Mouse (Mus musculus): ENCODE measurements around the gene Pdzrn4. TPM values are rescaled to one million over a fixed set of nuclear protein-coding genes. Genes with fewer than 3 reads are reported as not detected.

Pdzrn4 gene
- polyA plus RNA-seq, 1 experiment = not detected

DNA sequence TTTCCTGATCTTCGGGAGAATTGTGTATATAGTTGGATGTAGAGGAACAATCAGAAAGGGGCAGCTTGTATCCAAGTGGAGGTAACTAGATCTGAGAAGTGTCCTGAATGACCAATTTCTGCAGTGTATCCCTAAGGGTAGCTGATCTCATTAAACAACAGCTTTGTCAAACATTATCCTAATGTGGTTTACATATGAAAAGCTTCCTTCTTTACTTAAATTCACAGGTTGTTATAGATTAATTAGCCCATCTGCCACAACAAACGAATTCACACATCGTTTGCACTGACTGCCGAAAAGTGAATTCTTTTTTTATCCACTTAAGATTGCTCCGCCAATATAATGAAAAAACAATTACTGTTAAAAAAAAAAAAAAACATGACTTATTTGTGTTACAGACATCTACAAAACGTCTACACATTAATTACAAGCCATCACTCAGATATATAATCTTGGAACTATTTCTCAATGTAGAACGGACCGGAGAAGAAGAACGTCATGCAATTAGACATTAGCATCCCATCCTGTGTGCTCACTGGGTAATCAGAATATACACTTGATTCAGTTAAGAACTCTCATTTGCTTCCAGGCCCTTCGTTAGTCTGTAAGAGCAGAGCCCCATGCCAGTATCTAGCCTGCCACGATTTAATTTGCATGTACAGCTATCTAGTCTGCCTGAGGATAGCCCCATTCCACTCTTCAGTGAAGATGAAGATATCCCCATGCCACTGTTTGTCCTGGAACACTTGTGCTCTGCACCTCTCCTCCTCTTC lies 274.8 kb downstream of the Pdzrn4 start:
- peaks cover 23% of the 10 kb centered on the region for H3K9me3 ChIP-seq
- H3K4me3 ChIP-seq (replicated peaks) = no peak overlapping the region
- no peaks in the 10 kb centered on the region for H3K27me3 ChIP-seq (replicated peaks)
- H3K4me1 ChIP-seq = no peaks in the 10 kb centered on the region
- TF ChIP-seq GATA1 (IDR thresholded peaks at IDR 0.05; ENCODE audit: borderline replicate concordance, low read length) = no peak
- TF ChIP-seq FLI1 (IDR thresholded peaks at IDR 0.05; ENCODE audit: low read length) = no peak
- no peaks in the 10 kb centered on the region for H3K36me3 ChIP-seq (replicated peaks; ENCODE audit: low read length)

DNA sequence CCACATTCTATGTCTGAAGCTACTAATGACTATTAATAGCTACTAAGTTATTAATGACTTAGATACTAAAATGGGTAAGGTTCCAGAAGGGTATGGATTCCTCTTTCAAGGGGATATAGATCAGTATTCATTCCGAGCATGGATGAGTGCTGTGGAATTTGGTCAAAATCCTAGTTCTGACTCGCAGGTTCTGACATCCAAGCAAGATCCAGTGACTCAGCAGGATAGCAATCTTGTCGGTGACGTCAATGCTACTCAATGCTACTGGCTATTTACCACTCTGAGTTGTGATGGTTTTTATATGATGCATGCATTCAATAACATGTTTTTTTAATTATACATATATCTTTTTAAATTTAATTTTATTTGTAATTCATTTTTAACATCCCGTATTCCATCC lies 279.4 kb downstream of the Pdzrn4 start:
- TF ChIP-seq FLI1 (IDR thresholded peaks at IDR 0.05; ENCODE audit: low read length) = no peak
- TF ChIP-seq GATA1 (IDR thresholded peaks at IDR 0.05; ENCODE audit: borderline replicate concordance, low read length) = no peak
- H3K36me3 ChIP-seq (replicated peaks; ENCODE audit: low read length) = no peaks in the 10 kb centered on the region
- H3K27me3 ChIP-seq (replicated peaks) = no peaks in the 10 kb centered on the region
- no peaks in the 10 kb centered on the region for H3K4me1 ChIP-seq
- H3K9me3 ChIP-seq = peaks cover 32% of the 10 kb centered on the region
- no peak overlapping the region for H3K4me3 ChIP-seq (replicated peaks)

DNA sequence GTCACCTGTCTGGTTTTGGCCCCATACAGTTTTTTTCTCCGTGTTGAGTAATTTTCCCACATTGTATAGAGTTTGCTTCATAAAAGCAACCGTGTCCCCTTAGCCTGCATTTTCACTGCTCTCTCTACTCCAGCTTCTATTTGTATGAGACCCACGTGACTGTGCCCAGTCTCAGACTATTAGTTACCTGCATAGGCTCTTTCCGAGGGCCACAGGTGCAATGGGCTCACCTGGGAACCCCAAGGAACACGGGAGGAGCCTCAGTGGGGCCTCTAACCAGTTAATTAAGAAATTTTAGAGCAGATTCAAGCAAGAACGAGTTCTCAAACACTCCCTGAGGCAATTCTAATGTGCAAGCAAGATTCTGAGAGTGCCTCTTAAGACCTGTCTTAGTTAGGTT lies 281.7 kb downstream of the Pdzrn4 start:
- no peak overlapping the region for H3K4me3 ChIP-seq (replicated peaks)
- H3K36me3 ChIP-seq (replicated peaks; ENCODE audit: low read length) = no peaks in the 10 kb centered on the region
- no peak for TF ChIP-seq FLI1 (IDR thresholded peaks at IDR 0.05; ENCODE audit: low read length)
- TF ChIP-seq GATA1 (IDR thresholded peaks at IDR 0.05; ENCODE audit: borderline replicate concordance, low read length) = no peak
- peaks cover 41% of the 10 kb centered on the region for H3K9me3 ChIP-seq
- H3K4me1 ChIP-seq = no peaks in the 10 kb centered on the region
- no peaks in the 10 kb centered on the region for H3K27me3 ChIP-seq (replicated peaks)

DNA sequence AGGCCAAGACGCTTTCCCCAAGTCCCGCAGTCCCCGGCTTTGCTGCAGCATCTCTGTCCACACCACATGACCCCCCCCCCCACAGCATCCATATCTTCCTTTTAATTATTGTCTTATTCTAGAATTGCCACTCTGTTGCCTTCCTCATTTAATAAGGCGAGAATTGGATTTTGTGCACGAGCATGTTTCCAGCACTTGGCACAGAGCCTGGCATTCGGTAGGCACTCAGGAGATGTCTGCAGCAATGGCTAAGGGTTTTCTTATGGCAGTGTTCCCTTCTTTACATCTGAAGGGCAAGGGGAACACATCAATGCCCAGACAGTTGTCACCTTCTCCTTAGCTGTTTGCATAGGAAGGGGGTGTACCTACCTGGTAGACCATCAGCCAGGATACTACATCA lies 282.9 kb downstream of the Pdzrn4 start:
- H3K9me3 ChIP-seq = peaks cover 37% of the 10 kb centered on the region
- H3K36me3 ChIP-seq (replicated peaks; ENCODE audit: low read length) = no peaks in the 10 kb centered on the region
- TF ChIP-seq GATA1 (IDR thresholded peaks at IDR 0.05; ENCODE audit: borderline replicate concordance, low read length) = no peak
- TF ChIP-seq FLI1 (IDR thresholded peaks at IDR 0.05; ENCODE audit: low read length) = no peak

DNA sequence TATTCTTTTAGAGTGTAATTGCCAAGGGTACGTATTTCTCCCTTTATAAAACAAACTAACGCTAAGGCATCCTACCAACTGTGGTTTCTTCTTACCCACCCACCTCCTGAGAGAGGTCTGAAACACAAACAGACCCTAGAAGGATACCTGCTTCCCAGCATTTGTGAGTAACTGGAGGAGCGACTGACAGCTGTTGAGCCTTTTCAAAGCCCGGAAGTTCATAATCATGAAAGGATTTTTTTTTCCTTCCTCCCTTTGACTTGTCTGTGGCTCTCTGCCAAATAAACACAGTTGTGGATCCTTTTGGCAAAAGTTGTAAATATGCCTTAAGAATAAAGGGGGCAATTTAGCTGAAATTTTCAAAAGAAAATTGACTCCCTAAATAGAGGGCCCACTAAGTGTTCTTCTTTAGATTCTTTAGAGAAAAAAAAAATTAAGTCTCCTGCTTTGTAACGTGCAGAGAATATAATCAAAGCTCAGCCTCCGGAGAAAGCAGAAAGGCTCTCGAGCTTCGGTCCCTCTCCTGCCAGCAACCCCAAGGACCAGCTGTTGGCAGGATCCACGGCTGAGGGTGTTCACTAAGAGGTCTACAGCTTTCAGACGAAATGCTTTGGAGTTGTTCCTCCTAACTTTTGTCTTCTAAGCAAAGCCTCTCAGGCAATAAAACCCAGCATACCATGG lies 299.7 kb downstream of the Pdzrn4 start:
- Histone ChIP-seq H3K4me3 (replicated peaks) (no peak overlapping the region), H3K27me3 (replicated peaks) (no peaks in the 10 kb centered on the region), H3K4me1 (no peaks in the 10 kb centered on the region), H3K36me3 (replicated peaks; ENCODE audit: low read length) (no peaks in the 10 kb centered on the region), H3K9me3 (peaks cover 30% of the 10 kb centered on the region)
- TF ChIP-seq GATA1 (IDR thresholded peaks at IDR 0.05; ENCODE audit: borderline replicate concordance, low read length) (no peak), FLI1 (IDR thresholded peaks at IDR 0.05; ENCODE audit: low read length) (no peak)

More for the DNA sequence above, 282.9 kb downstream of the Pdzrn4 start:
- H3K4me3 ChIP-seq (replicated peaks) = no peak overlapping the region
- H3K27me3 ChIP-seq (replicated peaks) = no peaks in the 10 kb centered on the region
- H3K4me1 ChIP-seq = no peaks in the 10 kb centered on the region

DNA sequence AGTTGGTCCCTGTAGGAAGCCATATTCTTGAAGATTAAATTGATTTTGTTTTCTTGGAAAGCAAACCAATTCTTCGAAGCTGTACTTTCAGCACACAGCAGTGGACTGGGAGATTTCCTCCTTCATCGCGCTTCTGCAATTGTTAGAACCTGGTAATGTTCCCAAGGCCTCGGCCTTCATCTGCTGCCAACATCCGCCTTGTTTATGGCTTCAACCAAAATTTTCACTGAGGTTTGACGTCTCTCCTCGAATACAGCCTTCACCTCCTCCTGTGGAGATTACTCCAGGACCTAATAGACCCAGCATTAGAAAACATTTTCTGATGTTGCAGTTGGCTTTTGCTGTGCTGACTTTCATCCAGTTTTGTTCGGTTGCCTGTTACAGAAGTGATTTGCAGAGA lies 307.5 kb downstream of the Pdzrn4 start:
- H3K4me3 ChIP-seq (replicated peaks) = no peak overlapping the region
- 0 out of 2 replicates have a peak, but pooled peaks cover 4% of the 10 kb centered on the region for H3K4me1 ChIP-seq
- no peaks in the 10 kb centered on the region for H3K27me3 ChIP-seq (replicated peaks)
- H3K9me3 ChIP-seq = peaks cover 12% of the 10 kb centered on the region
- TF ChIP-seq GATA1 (IDR thresholded peaks at IDR 0.05; ENCODE audit: borderline replicate concordance, low read length) = no peak
- TF ChIP-seq FLI1 (IDR thresholded peaks at IDR 0.05; ENCODE audit: low read length) = no peak
- H3K36me3 ChIP-seq (replicated peaks; ENCODE audit: low read length) = no peaks in the 10 kb centered on the region

DNA sequence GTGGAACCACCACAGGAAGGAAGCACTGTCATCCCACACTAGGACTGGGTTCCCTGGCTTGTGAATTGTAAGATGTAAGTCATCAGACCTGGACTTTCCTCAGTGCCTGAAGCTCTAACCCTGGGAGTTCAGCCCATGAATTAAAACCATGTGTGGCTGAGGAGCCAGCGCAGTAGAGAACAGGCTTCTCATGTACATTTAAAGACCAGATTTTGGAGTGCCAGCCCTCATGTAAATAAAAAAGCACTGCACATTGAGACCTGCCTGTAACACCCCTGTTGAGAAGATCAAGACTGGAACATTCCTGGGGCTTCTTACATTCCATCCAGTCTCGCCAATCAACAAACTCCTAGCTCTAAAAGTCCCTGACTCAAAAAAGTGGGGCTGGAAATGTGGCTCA lies 342.0 kb downstream of the Pdzrn4 start:
- Histone ChIP-seq H3K4me3 (replicated peaks) (no peak overlapping the region), H3K36me3 (replicated peaks; ENCODE audit: low read length) (no peaks in the 10 kb centered on the region), H3K27me3 (replicated peaks) (no peaks in the 10 kb centered on the region), H3K4me1 (no peaks in the 10 kb centered on the region), H3K9me3 (peaks cover 22% of the 10 kb centered on the region)
- no peak for TF ChIP-seq GATA1 (IDR thresholded peaks at IDR 0.05; ENCODE audit: borderline replicate concordance, low read length)
- TF ChIP-seq FLI1 (IDR thresholded peaks at IDR 0.05; ENCODE audit: low read length) = no peak

DNA sequence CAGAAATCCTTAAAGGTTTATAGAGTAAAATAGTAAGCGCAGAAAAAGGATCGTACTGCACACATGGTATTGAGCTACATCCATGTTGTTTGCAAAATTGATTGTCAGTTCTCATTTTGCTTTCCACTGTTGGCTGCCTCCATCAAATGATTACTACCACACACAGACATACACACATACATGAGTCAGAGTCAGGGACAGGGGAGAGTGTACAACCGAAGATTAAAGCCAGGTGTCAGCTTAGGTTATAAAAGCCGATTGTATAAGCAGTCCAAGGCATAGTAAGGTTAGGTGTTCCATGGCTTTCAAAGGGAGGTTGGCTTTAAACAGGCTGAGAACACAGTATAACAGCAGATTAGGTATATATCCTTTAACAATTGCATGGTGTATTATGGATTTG lies 343.2 kb downstream of the Pdzrn4 start:
- Histone ChIP-seq H3K27me3 (replicated peaks) (no peaks in the 10 kb centered on the region), H3K9me3 (peaks cover 23% of the 10 kb centered on the region), H3K4me1 (no peaks in the 10 kb centered on the region), H3K36me3 (replicated peaks; ENCODE audit: low read length) (no peaks in the 10 kb centered on the region), H3K4me3 (replicated peaks) (no peak overlapping the region)
- no peak for TF ChIP-seq GATA1 (IDR thresholded peaks at IDR 0.05; ENCODE audit: borderline replicate concordance, low read length)
- TF ChIP-seq FLI1 (IDR thresholded peaks at IDR 0.05; ENCODE audit: low read length) = no peak

DNA sequence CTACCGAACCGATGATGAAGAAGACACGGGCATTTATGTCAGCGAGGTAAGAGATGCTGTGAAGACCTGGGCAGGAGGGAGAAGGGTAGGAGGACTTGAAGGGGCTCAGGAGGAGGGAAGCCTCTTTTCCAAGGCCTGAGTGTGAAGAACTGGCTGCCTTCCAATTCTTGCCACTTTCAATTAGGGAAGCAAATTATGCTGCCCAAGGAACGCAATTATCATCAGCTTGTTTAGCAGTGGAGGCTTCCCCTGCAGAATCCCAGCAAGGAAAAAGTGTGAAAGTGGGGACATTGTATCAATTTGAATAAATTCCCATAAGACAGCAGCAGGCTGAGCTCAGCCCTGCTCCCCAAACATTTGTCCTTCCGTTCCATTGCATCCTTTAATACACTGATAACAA lies 346.9 kb downstream of the Pdzrn4 start:
- Histone ChIP-seq H3K36me3 (replicated peaks; ENCODE audit: low read length) (no peaks in the 10 kb centered on the region), H3K4me1 (no peaks in the 10 kb centered on the region), H3K9me3 (peaks cover 27% of the 10 kb centered on the region), H3K4me3 (replicated peaks) (no peak overlapping the region), H3K27me3 (replicated peaks) (no peaks in the 10 kb centered on the region)
- TF ChIP-seq GATA1 (IDR thresholded peaks at IDR 0.05; ENCODE audit: borderline replicate concordance, low read length) = no peak
- TF ChIP-seq FLI1 (IDR thresholded peaks at IDR 0.05; ENCODE audit: low read length) = no peak

DNA sequence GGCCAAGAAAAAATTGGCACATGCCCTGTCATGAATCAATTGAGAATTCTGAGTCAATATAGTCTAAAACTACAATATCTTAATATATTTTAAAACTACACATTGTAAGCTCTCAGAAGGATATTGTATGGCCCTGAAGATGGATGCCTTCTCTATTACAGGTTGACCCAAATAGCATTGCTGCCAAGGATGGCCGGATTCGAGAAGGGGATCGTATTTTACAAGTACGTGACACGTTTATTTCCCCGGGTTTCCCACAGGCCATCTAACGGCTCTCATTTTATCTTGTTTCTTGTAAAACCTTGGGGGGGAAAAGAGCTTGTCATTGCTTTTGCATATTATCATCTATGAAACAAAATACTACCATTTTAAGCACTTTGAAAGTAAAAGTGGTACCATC lies 349.4 kb downstream of the Pdzrn4 start:
- TF ChIP-seq FLI1 (IDR thresholded peaks at IDR 0.05; ENCODE audit: low read length) (no peak), GATA1 (IDR thresholded peaks at IDR 0.05; ENCODE audit: borderline replicate concordance, low read length) (no peak)
- no peaks in the 10 kb centered on the region for H3K4me1 ChIP-seq
- peaks cover 27% of the 10 kb centered on the region for H3K9me3 ChIP-seq

More for the DNA sequence above, 349.4 kb downstream of the Pdzrn4 start:
- H3K27me3 ChIP-seq (replicated peaks) = no peaks in the 10 kb centered on the region
- H3K4me3 ChIP-seq (replicated peaks) = no peak overlapping the region
- H3K36me3 ChIP-seq (replicated peaks; ENCODE audit: low read length) = no peaks in the 10 kb centered on the region

Measured in megakaryocyte, embryonic 14.5 days (primary cell).